Mouse (Mus musculus) ES-E14 (cell line): ENCODE data around the gene Sccpdh.
"Not testable (repeated sequence)": the region's sequence is repeated elsewhere in the genome, so short reads cannot be mapped to it uniquely, and the experiment has no call there.

Experiments
- CHD2 ChIP-seq: IDR thresholded peaks from 2 replicates; pipeline ENCODE4 v1.6.1; 2014; ENCODE audit warnings: mild to moderate bottlenecking, low read depth, low read length, inconsistent platforms
- HCFC1 ChIP-seq: IDR thresholded peaks from 2 replicates; pipeline ENCODE4 v1.6.1; 2012; ENCODE audit warnings: low read length, inconsistent platforms, borderline replicate concordance; ENCODE audit not compliant: insufficient read depth
- MAFK ChIP-seq: IDR thresholded peaks from 2 replicates; pipeline ENCODE4 v1.6.1; 2014; ENCODE audit warnings: mild to moderate bottlenecking, low read depth, low read length, inconsistent platforms; ENCODE audit not compliant: insufficient read depth
- ZC3H11A ChIP-seq: IDR thresholded peaks from 2 replicates; pipeline ENCODE4 v1.6.1; 2012; ENCODE audit warnings: low read depth, mild to moderate bottlenecking, inconsistent platforms, low read length, borderline replicate concordance
- ZNF384 ChIP-seq: IDR thresholded peaks from 2 replicates; pipeline ENCODE4 v1.6.1; 2012; ENCODE audit warnings: low read depth, low read length, inconsistent platforms

- TF ChIP-seq CHD2, HCFC1, MAFK, ZNF384, ZC3H11A: not testable (repeated sequence)
Observed at GRCm38 (mm10) chr1:179682753-179683152, 14.7 kb downstream of the Sccpdh start.
